Mouse (Mus musculus) cerebellum, adult 18-20 months (tissue): ENCODE results near the gene Insr.
A peak's percentile ranks its signal among the peaks of the same experiment; 100 is the strongest.
"Not testable (repeated sequence)": the region's sequence is repeated elsewhere in the genome, so short reads cannot be mapped to it uniquely, and the experiment has no call there.

Experiments used
- DNase-seq, 2 experiments: peaks; one replicate each; pipeline ENCODE4 v3.0.0; 2021

Insr gene

GRCm38 (mm10) chr8:3278934-3279720 is at the start of gene Insr:
Gene Insr, minus strand, starts transcription at chr8:3279617.
- DNase-seq: peak; percentile 96 to 97

- DNase-seq: no peak
These were observed 48.3 kb upstream of the Insr start for GRCm38 (mm10) chr8:3327538-3328245.

- DNase-seq: no peak
These were observed 47.6 kb upstream of the Insr start for GRCm38 (mm10) chr8:3327056-3327455.

- no peak for DNase-seq
These were observed 44.8 kb upstream of the Insr start for GRCm38 (mm10) chr8:3324253-3324652.

GRCm38 (mm10) chr8:3319267-3319666 is 39.9 kb upstream of the Insr start:
- DNase-seq: not testable (repeated sequence)

DNA sequence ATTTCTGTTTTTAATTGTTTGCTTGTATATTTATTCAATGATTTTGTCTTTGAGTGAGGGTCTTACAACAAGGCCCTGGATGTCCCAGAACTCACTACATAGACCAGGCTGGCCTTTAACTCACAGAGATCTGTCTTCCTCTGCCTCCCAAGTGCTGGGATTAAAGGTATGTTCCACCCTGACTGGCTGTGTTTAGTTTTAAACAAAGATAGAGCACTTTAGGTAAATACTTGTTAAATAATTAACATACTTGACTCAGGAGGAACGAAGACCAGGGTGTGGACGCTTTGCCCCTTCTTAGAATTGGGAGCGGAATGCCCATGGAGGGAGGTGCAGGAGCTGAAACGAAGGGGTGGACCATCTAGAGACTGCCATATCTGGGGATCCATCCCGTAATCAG is 37.2 kb upstream of the Insr start:
- no peak for DNase-seq

DNA sequence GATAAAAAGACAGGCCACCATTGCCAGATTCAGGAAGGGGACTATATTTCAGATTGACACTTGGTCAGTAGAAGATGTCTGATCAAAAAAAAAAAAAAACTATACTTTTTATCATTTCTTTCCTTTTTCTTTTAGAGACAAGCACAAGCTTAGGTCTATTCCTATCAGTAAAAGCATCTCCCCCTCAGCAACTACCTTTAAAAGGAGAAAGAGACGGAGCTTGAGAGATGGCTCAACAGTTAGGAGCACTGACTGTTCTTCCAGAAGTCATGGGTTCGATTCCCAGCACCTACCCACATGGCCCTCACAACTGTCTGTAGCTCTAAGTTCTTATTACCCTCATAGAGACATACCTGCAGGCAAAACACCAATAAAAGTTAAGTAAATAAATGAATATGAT is 34.9 kb upstream of the Insr start:
- no peak for DNase-seq

GRCm38 (mm10) chr8:3313843-3314242 is 34.4 kb upstream of the Insr start:
- no peak for DNase-seq

- not testable (repeated sequence) for DNase-seq
These were observed 34.0 kb upstream of the Insr start for GRCm38 (mm10) chr8:3313417-3313816.

DNA sequence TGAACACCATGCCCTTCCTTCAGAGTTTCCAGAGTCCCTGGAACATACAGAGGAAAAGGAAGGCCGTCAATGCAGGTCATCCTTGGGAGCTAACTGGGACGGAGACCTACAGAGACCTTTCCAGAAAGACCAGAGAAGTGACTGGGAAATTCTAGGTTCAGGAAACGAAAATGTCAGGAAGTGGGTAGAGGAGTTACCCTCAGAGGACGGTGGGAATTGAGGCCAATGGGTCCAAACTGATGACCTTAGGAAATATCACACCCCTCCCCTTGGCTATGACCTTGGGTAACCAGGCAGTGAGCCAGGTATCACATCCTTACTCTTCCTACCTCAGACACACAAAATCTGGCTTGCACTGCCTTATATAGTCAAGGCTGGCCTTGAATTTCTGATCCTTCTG is 32.1 kb upstream of the Insr start:
- no peak for DNase-seq

DNA sequence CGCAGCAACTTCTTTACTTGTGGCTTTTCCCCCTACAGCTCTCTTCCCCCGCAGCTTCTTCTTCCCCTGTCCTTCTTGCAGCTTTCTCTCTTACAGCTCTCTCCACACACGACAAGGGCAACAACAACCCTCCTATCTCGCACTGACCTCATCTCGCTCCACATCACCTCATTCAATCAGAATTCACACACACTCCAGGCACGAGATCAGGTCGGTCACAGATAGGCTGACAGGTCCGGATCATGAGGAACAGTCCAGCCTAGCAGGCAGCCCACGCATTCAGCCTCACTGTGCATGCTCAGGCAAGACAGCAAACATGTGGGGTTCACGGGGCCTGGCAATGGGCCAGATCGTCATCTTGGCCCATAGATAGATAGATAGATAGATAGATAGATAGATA is 30.2 kb upstream of the Insr start:
- no peak for DNase-seq

DNA sequence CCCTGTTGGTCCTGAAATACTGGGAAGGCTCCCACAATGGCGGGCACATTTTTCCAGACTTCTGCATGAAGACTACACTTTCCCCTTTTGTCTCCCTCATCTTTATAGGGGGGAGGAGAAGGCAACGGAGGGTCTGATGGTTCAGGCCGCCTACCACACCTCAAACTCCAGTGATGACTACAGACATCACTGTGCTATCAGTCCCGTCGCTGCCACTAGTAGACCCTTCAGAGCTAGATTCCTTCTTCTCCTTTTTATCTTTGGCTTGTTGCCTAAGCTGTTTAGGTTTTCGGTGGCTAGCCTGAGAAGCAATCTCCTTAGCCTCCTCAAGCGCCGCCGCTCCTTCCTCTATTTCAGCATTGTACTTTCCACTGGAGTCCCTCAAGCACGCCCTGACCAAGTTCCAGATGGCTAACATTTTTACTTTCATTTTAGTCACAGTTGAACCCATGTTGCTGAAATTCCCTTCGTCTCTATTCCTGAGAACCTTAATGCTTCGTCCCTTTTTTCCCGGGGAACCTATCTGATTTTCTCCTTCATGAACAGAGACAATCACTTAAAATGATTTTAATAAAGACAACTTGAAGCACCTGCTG is 28.9 kb upstream of the Insr start:
- not testable (repeated sequence) for DNase-seq

- no peak for DNase-seq
These were observed 22.7 kb upstream of the Insr start for GRCm38 (mm10) chr8:3302131-3302530.

- no peak for DNase-seq
These were observed 19.9 kb upstream of the Insr start for GRCm38 (mm10) chr8:3299322-3299721.

GRCm38 (mm10) chr8:3285824-3286223 is 6.4 kb upstream of the Insr start:
- DNase-seq: no peak

GRCm38 (mm10) chr8:3284656-3285055 is 5.2 kb upstream of the Insr start:
- DNase-seq: no peak

DNA sequence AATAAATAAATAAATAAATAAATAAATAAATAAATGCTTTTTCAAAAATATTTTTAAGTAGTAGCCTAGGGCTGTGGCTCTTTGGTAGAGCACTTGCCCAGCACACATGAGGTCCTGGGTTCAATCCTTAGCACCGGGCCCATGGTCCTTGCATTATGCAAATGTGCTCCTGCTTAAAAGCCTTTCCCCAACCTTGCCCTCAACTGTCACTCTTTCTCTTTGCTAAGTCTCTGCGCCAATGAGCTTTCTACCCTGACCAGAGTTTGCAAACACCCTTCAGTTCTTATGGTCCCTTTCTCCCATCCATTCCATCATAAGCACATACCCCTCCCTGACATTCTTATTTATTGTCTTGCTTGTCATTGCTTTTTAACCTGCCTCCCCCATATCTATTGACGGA is 1.9 kb upstream of the Insr start:
- no peak for DNase-seq

DNA sequence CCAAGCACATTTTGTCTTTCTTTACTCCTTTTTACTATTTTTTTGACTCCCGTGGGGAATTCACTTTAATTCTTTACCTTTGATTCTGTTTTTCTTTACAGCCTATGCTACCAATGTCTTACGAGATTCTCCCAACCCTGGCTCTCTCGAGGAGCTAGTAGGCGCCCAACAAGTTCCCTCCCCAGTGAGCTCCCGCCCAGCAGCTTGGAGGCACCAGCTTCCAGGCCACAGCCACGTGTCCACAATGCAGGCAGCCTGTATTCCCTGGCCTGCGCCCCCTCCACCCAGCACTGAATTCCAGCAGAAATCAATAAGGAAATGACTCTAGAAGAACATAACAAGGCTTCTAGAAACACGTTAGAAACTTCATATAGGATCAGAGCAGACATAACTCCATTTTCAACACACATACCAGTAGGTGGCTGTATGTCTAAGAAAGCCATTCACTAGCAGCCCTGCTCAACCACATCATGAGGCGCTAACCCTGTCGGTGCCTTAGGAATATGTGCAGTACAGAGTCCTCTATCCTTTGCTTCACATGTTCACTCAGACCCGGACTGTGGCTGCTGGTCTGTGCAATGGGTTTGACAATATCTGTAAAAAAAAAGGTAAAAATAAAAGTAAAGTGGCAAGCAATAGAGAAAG is 971 bp upstream of the Insr start:
- peak; percentile 45 to 56 for DNase-seq

DNA sequence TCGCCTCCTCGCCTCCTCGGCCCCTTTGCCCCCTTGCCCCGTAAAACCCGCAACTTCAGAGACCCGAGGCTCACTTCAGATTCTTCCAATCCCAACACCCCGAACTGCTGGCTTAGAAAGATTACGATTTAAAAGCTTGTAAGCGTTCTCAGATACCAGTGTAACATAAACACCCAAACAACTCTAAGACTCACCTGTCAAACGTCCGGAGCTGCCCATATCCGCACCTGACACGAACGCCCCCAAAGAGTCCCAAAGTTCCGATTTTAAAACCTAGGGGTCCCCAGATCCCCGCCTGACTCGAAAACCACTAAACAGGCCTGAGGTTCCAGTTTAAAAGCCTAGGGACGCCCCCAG is 282 bp upstream of the Insr start:
- no peak for DNase-seq

DNA sequence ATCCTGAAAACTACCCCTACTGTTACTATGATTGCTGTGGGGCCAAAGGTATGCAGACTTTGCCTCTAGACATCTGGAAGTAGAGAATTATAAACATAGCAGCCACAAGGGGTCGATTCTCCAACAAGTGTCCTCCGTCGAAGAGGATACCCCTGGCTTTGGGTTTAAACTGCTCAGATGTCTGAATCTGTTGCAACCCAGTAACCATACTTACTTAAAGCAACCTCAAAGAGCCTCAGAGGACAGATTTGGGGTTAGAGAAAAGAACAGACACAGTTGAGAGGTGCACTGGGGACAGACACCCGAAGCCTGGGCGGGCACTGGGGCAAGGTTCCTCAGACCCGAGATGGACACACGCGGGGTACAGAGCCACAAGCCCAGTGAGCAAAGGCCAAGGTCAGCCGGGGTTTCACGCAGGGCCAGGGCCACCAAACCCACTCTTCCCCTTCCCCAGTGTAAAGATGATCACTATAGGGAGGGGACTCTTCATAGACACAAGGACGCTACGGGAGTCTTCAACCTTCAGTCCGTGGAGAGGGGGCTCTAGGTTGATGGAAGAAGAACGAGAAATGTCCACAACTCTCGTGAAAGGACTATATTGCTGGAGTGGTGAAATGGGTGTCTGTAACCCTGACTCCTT is 1.1 kb downstream of the Insr start:
- peak in 1 of 2 experiments; percentile 36 for DNase-seq

GRCm38 (mm10) chr8:3277266-3277665 is 2.2 kb downstream of the Insr start:
- no peak for DNase-seq

DNA sequence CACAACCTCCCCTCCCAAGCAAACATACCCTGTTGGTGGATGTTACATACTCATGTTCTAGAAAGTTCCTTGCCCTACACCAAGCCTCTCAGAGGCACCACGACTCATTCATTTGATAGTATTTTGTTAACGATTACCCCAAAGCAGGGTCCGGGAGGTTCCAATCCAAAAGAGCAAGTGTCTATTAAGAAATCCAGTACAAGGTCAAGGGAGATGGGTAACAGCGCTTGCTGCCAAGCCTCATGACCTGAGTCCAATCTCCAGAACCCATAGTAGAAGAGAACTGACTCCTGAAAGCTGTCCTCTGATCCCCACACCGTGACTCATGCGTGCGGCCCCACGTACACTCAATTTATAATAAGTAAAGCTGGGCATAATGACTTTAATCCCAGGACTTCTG is 3.4 kb downstream of the Insr start:
- DNase-seq: no peak

DNA sequence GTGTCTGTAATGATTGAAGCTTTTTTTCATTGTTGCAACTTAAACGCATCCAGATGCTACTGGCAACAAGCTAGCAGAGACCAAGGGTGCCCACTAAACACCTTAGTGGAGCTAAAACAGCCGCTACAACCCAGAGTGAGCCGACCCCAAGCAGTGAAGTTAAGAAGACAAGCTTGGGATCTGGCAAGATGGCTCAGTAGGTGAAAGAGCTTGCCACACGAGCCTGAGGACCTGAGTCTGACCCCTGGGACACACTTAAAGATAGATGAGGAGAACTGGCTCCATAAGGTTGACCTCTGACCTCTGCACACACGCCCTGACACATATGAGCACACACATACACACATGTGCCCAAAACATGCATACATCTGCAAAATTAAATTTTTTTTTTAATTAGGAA is 4.2 kb downstream of the Insr start:
- DNase-seq: no peak
